Mouse (Mus musculus) layer of hippocampus, adult 2 months (tissue): Measurements from ENCODE around the gene Pgf. TPM values are rescaled to one million over a fixed set of nuclear protein-coding genes. Genes with fewer than 3 reads are reported as not detected.

Experiments used
- DNase-seq, 2 experiments: peaks; one replicate each; pipeline ENCODE4 v3.0.0; 2022; ENCODE audit warnings: low spot score in 2 of 2
- H3K27ac ChIP-seq: fragments of 200-600 bp; 2 replicates; pipeline ENCODE4 v1.8.1; 2022
- H3K4me3 ChIP-seq: fragments of 200-600 bp; 2 replicates; pipeline ENCODE4 v1.8.1; 2022; ENCODE audit warnings: mild to moderate bottlenecking
- CTCF ChIP-seq: fragments of 200-600 bp; conservative IDR thresholded peaks from 2 replicates; pipeline ENCODE4 v1.8.1; 2022; ENCODE audit warnings: antibody characterized with exemption, mild to moderate bottlenecking, moderate library complexity
- long read RNA-seq, 2 experiments: library from polyadenylated mRNA; stranded (forward); transcript quantifications; one replicate each; pipeline ENCODE4 v2.0.0; 2021; ENCODE audit warnings: borderline mapping rate in 2 of 2
- total RNA-seq, 2 experiments: library from RNA; stranded (reverse); gene quantifications; 2 replicates each; pipeline ENCODE4 v1.2.3; 2021

Gene Pgf
- total RNA-seq, result 1 to 10 TPM; 4.7 to 5.2 TPM
- long read RNA-seq, experiment 1, partial matches to known transcripts, result 2 of 7 reads
- long read RNA-seq, experiment 1, other reads (novel, unspliced or antisense), result 3 of 7 reads
- long read RNA-seq, experiment 2, partial matches to known transcripts, result 5 of 12 reads
- long read RNA-seq, experiment 2, other reads (novel, unspliced or antisense), result 5 of 12 reads

- TF ChIP-seq CTCF, result no peak
- DNase-seq, result no peak
- Histone ChIP-seq H3K4me3 (peak within 1 kb of the TSS; percentile 43), H3K27ac (peak within 1 kb of the TSS; percentile 36; the same call in 1 of the 2 replicates)
These were observed at the start of gene Pgf for GRCm38 (mm10) chr12:85177740-85178239. Gene Pgf (minus strand): TSS chr12:85177790.

GRCm38 (mm10) chr12:85227227-85227626, 49.6 kb upstream of the Pgf start:
- no peak for DNase-seq
- no peak overlapping the region for H3K27ac ChIP-seq
- H3K4me3 ChIP-seq, result no peak overlapping the region
- TF ChIP-seq CTCF, result no peak

GRCm38 (mm10) chr12:85219905-85220290, 42.3 kb upstream of the Pgf start:
- Histone ChIP-seq H3K4me3 (peak overlapping the region; percentile 82), H3K27ac (peak overlapping the region; percentile 89)
- TF ChIP-seq CTCF, result no peak
- DNase-seq, result no peak

- peak within 1 kb of the TSS; percentile 89 for H3K27ac ChIP-seq
- no peak for TF ChIP-seq CTCF
- peak; percentile 99 for DNase-seq
- peak within 1 kb of the TSS; percentile 82 for H3K4me3 ChIP-seq
These were observed 41.8 kb upstream of the Pgf start, which contains the start of gene Eif2b2 for GRCm38 (mm10) chr12:85219236-85219904. Gene Eif2b2 (plus strand): TSS chr12:85219481.

GRCm38 (mm10) chr12:85217733-85218310, 40.2 kb upstream of the Pgf start:
- TF ChIP-seq CTCF, result no peak
- DNase-seq, result no peak
- Histone ChIP-seq H3K4me3 (no peak overlapping the region), H3K27ac (no peak overlapping the region)

GRCm38 (mm10) chr12:85215031-85215430, 37.4 kb upstream of the Pgf start:
- no peak overlapping the region for H3K27ac ChIP-seq
- TF ChIP-seq CTCF, result no peak
- no peak overlapping the region for H3K4me3 ChIP-seq
- no peak for DNase-seq

- no peak overlapping the region for H3K4me3 ChIP-seq
- no peak for DNase-seq
- no peak for TF ChIP-seq CTCF
- no peak overlapping the region for H3K27ac ChIP-seq
These were observed 31.2 kb upstream of the Pgf start for GRCm38 (mm10) chr12:85208687-85209199.

GRCm38 (mm10) chr12:85205425-85205824, 27.8 kb upstream of the Pgf start:
- no peak overlapping the region for H3K4me3 ChIP-seq
- no peak for TF ChIP-seq CTCF
- no peak overlapping the region for H3K27ac ChIP-seq
- DNase-seq, result no peak

- no peak overlapping the region for H3K27ac ChIP-seq
- DNase-seq, result no peak
- no peak overlapping the region for H3K4me3 ChIP-seq
- TF ChIP-seq CTCF, result peak; percentile 43
These were observed 26.5 kb upstream of the Pgf start for GRCm38 (mm10) chr12:85204105-85204504.

- Histone ChIP-seq H3K4me3 (no peak overlapping the region), H3K27ac (no peak overlapping the region)
- DNase-seq, result no peak
- TF ChIP-seq CTCF, result no peak
These were observed 26.1 kb upstream of the Pgf start for GRCm38 (mm10) chr12:85203699-85204098.

- no peak overlapping the region for H3K4me3 ChIP-seq
- no peak for TF ChIP-seq CTCF
- no peak for DNase-seq
- H3K27ac ChIP-seq, result no peak overlapping the region
These were observed 24.6 kb upstream of the Pgf start for GRCm38 (mm10) chr12:85202191-85202590.

GRCm38 (mm10) chr12:85201830-85202147, 24.2 kb upstream of the Pgf start:
- H3K4me3 ChIP-seq, result no peak overlapping the region
- H3K27ac ChIP-seq, result no peak overlapping the region
- DNase-seq, result no peak
- TF ChIP-seq CTCF, result no peak
